Mouse (Mus musculus): Measurements from ENCODE around the gene Lypd6b.

Lypd6b gene

GRCm38 (mm10) chr2:49818126-49818525, 30.6 kb downstream of the Lypd6b start:
- no peak for DNase-seq (ENCODE audit: low read depth, low spot score)

GRCm38 (mm10) chr2:49822312-49822711, 34.8 kb downstream of the Lypd6b start:
- no peak for DNase-seq (ENCODE audit: low read depth, low spot score)

GRCm38 (mm10) chr2:49825588-49825987, 38.1 kb downstream of the Lypd6b start:
- DNase-seq (ENCODE audit: low read depth, low spot score): no peak

GRCm38 (mm10) chr2:49827756-49828155, 40.3 kb downstream of the Lypd6b start:
- DNase-seq (ENCODE audit: low read depth, low spot score): no peak

- no peak for DNase-seq (ENCODE audit: low read depth, low spot score)
Measured at GRCm38 (mm10) chr2:49830369-49830768, 42.9 kb downstream of the Lypd6b start.

- no peak for DNase-seq (ENCODE audit: low read depth, low spot score)
Measured at GRCm38 (mm10) chr2:49832277-49832803, 44.9 kb downstream of the Lypd6b start.

GRCm38 (mm10) chr2:49837454-49838059, 50.1 kb downstream of the Lypd6b start:
- no peak for DNase-seq (ENCODE audit: low read depth, low spot score)

- DNase-seq (ENCODE audit: low read depth, low spot score): no peak
Measured at GRCm38 (mm10) chr2:49838611-49839010, 51.1 kb downstream of the Lypd6b start.

GRCm38 (mm10) chr2:49840573-49840972, 53.1 kb downstream of the Lypd6b start:
- no peak for DNase-seq (ENCODE audit: low read depth, low spot score)

- no peak for DNase-seq (ENCODE audit: low read depth, low spot score)
Measured at GRCm38 (mm10) chr2:49841089-49841488, 53.6 kb downstream of the Lypd6b start.

- peak; percentile 18 for DNase-seq (ENCODE audit: low read depth, low spot score)
Measured at GRCm38 (mm10) chr2:49845104-49845503, 57.6 kb downstream of the Lypd6b start.

GRCm38 (mm10) chr2:49846097-49846496, 58.6 kb downstream of the Lypd6b start:
- DNase-seq (ENCODE audit: low read depth, low spot score): peak; percentile 66

GRCm38 (mm10) chr2:49846880-49847279, 59.4 kb downstream of the Lypd6b start:
- no peak for DNase-seq (ENCODE audit: low read depth, low spot score)

GRCm38 (mm10) chr2:49847831-49848230, 60.3 kb downstream of the Lypd6b start:
- peak; percentile 25 for DNase-seq (ENCODE audit: low read depth, low spot score)

- DNase-seq (ENCODE audit: low read depth, low spot score): no peak
Measured at GRCm38 (mm10) chr2:49849771-49850170, 62.3 kb downstream of the Lypd6b start.

- no peak for DNase-seq (ENCODE audit: low read depth, low spot score)
Measured at GRCm38 (mm10) chr2:49851977-49852376, 64.5 kb downstream of the Lypd6b start.

GRCm38 (mm10) chr2:49856161-49856564, 68.7 kb downstream of the Lypd6b start:
- DNase-seq (ENCODE audit: low read depth, low spot score): no peak

GRCm38 (mm10) chr2:49856584-49856983, 69.1 kb downstream of the Lypd6b start:
- no peak for DNase-seq (ENCODE audit: low read depth, low spot score)

GRCm38 (mm10) chr2:49860219-49860962, 72.9 kb downstream of the Lypd6b start:
- DNase-seq (ENCODE audit: low read depth, low spot score): no peak

GRCm38 (mm10) chr2:49860969-49861592, 73.6 kb downstream of the Lypd6b start:
- DNase-seq (ENCODE audit: low read depth, low spot score): no peak

- no peak for DNase-seq (ENCODE audit: low read depth, low spot score)
Measured at GRCm38 (mm10) chr2:49861658-49862057, 74.2 kb downstream of the Lypd6b start.

- DNase-seq (ENCODE audit: low read depth, low spot score): no peak
Measured at GRCm38 (mm10) chr2:49868116-49868858, 80.8 kb downstream of the Lypd6b start.

Measured in CD4-positive, CD25-positive, alpha-beta regulatory T cell, adult 2 months (primary cell).